Mouse (Mus musculus): Measurements from ENCODE around the gene Eogt. TPM values are rescaled to one million over a fixed set of nuclear protein-coding genes. Genes with fewer than 3 reads are reported as not detected.

Eogt gene
- polyA plus RNA-seq, 1 experiment from 2014 or later: 12.7 TPM

GRCm38 (mm10) chr6:97080016-97080415 is 69.0 kb downstream of the Eogt start:
- Histone ChIP-seq H3K27ac (ENCODE audit: low read length) (no peak overlapping the region), H3K4me3 (replicated peaks; ENCODE audit: low read length) (no peak overlapping the region)
- 45% methylated on average over 9 of the region's 9 CpGs for WGBS

GRCm38 (mm10) chr6:97060074-97060681 is 88.8 kb downstream of the Eogt start, which contains the start of gene Fam19a4:
Fam19a4 (minus strand) TSS chr6:97060413.
- H3K9ac ChIP-seq (ENCODE audit: low read length): 0 out of 2 replicates have a peak within 1 kb of the TSS, but pooled peaks have one; percentile 0
- WGBS: 0% methylated on average over 30 of the region's 30 CpGs
- H3K4me3 ChIP-seq (replicated peaks; ENCODE audit: low read length): peak within 1 kb of the TSS; percentile 40
- peak within 1 kb of the TSS; percentile 72 for H3K4me2 ChIP-seq (ENCODE audit: low read depth, low read length)
- H3K27me3 ChIP-seq (ENCODE audit: control insufficient read depth, insufficient read depth, low read length): peaks cover 32% of the 10 kb centered on the region
- no peaks in the 10 kb centered on the region for H3K36me3 ChIP-seq (ENCODE audit: control insufficient read depth, insufficient read depth, low read length)
- H3K9me3 ChIP-seq (replicated peaks; ENCODE audit: control insufficient read depth, low read length): no peaks in the 10 kb centered on the region
- H3K27ac ChIP-seq (ENCODE audit: low read length): no peak within 1 kb of the TSS
- peaks cover 3% of the 10 kb centered on the region; the same call in 1 of the 2 replicates for H3K4me1 ChIP-seq (ENCODE audit: control insufficient read depth, insufficient read depth, low read length)
- peak; percentile 85; the same call in 1 of the 2 replicates for ATAC-seq (ENCODE audit: insufficient read depth, low FRiP score)

More at GRCm38 (mm10) chr6:97080016-97080415, 69.0 kb downstream of the Eogt start:
- H3K27me3 ChIP-seq (ENCODE audit: control insufficient read depth, insufficient read depth, low read length): no peaks in the 10 kb centered on the region
- no peak overlapping the region for H3K4me2 ChIP-seq (ENCODE audit: low read depth, low read length)
- no peak overlapping the region for H3K9ac ChIP-seq (ENCODE audit: low read length)
- ATAC-seq (ENCODE audit: insufficient read depth, low FRiP score): no peak
- H3K4me1 ChIP-seq (ENCODE audit: control insufficient read depth, insufficient read depth, low read length): no peaks in the 10 kb centered on the region
- H3K9me3 ChIP-seq (replicated peaks; ENCODE audit: control insufficient read depth, low read length): no peaks in the 10 kb centered on the region
- no peaks in the 10 kb centered on the region for H3K36me3 ChIP-seq (ENCODE audit: control insufficient read depth, insufficient read depth, low read length)

Other genes starting within 250 kb of the Eogt start
- 0.12 TPM in 1 of 2 replicates, not detected in the other for gene Fam19a4, start 88.8 kb downstream of the Eogt start, polyA plus RNA-seq (2015; fragmentation: Nextera tagmentation; extraction: Ambion mirVana)
- gene Tmf1, start 29.9 kb upstream of the Eogt start, polyA plus RNA-seq (2015; fragmentation: Nextera tagmentation; extraction: Ambion mirVana): 27.7 and 35.2 TPM in 2 replicates
- 62.7 and 64.9 TPM in 2 replicates for gene Uba3, start 56.5 kb upstream of the Eogt start, polyA plus RNA-seq (2015; fragmentation: Nextera tagmentation; extraction: Ambion mirVana)
- 77.0 and 93.1 TPM in 2 replicates for gene Arl6ip5, start 61.5 kb upstream of the Eogt start, polyA plus RNA-seq (2015; fragmentation: Nextera tagmentation; extraction: Ambion mirVana)
- 0.10 and 4.4 TPM in 2 replicates for gene Lmod3, start 103.6 kb upstream of the Eogt start, polyA plus RNA-seq (2015; fragmentation: Nextera tagmentation; extraction: Ambion mirVana)

All from stomach, embryonic 16.5 days (tissue).